Mouse (Mus musculus) cortical plate, adult 2 months (tissue): ENCODE measurements around the gene Uncx.

Experiments used
- CTCF ChIP-seq: fragments of 200-500 bp; IDR thresholded peaks from 2 replicates; pipeline ENCODE4 v1.5.1; 2011; ENCODE audit warnings: mild to moderate bottlenecking, control low read depth, low read length; ENCODE audit not compliant: insufficient read depth; ENCODE audit errors: extremely low read depth
- POLR2A ChIP-seq: fragments of 200-500 bp; IDR thresholded peaks from 2 replicates; pipeline ENCODE4 v1.6.1; 2011; ENCODE audit warnings: mild to moderate bottlenecking, low read length, control low read depth; ENCODE audit not compliant: insufficient read depth; ENCODE audit errors: extremely low read depth

GRCm38 (mm10) chr5:139528851-139529250 is 14.4 kb upstream of the Uncx start:
- no peak for TF ChIP-seq CTCF
- no peak for TF ChIP-seq POLR2A
